Mouse (Mus musculus) erythroid progenitor cell, adult 5-6 weeks (primary cell): ENCODE results near the gene Nmrk2. TPM values are rescaled to one million over a fixed set of nuclear protein-coding genes. Genes with fewer than 3 reads are reported as not detected.
"Not testable (repeated sequence)": the region's sequence is repeated elsewhere in the genome, so short reads cannot be mapped to it uniquely, and the experiment has no call there.

ENCODE experiments used
- ATAC-seq: replicated peaks from 2 replicates; pipeline ENCODE4 v1.8.0; 2016; ENCODE audit warnings: moderate number of reproducible peaks, mild to moderate bottlenecking, moderate TSS enrichment, inconsistent platforms; ENCODE audit not compliant: poor library complexity, low FRiP score, severe bottlenecking
- total RNA-seq, 2 experiments: library from RNA; stranded (forward) in 1 of 2; stranded (reverse) in 1 of 2; fragments of 150-400 nt in 1 of 2; fragments of 186-747, 209-891 nt in 1 of 2; gene quantifications; 2 replicates each; pipeline versions ENCODE4 v1.2.3 to v1.2.4; 2015 to 2017; ENCODE audit warnings: low replicate concordance in 2 of 2

Nmrk2 gene
- total RNA-seq, 2 experiments from 2014 or later = not detected

- no peak for ATAC-seq
Observed at GRCm38 (mm10) chr10:81190236-81190911, 11.5 kb downstream of the Nmrk2 start.

- no peak for ATAC-seq
Observed at GRCm38 (mm10) chr10:81189821-81190220, 12.0 kb downstream of the Nmrk2 start.

GRCm38 (mm10) chr10:81187161-81187560 lies 14.7 kb downstream of the Nmrk2 start:
- ATAC-seq = no peak

GRCm38 (mm10) chr10:81184765-81185164 lies 17.1 kb downstream of the Nmrk2 start:
- no peak for ATAC-seq

GRCm38 (mm10) chr10:81183805-81184204 lies 18.0 kb downstream of the Nmrk2 start, which contains the start of gene 4930442H23Rik:
4930442H23Rik (minus strand) TSS chr10:81183849.
- ATAC-seq = no peak

- peak; percentile 93 for ATAC-seq
Observed at GRCm38 (mm10) chr10:81182336-81183333, 19.2 kb downstream of the Nmrk2 start, which contains the start of gene Dapk3. Dapk3 (plus strand) TSS chr10:81183005.

GRCm38 (mm10) chr10:81181860-81182259 lies 20.0 kb downstream of the Nmrk2 start:
- not testable (repeated sequence) for ATAC-seq

GRCm38 (mm10) chr10:81180946-81181345 lies 20.9 kb downstream of the Nmrk2 start:
- no peak for ATAC-seq

- no peak for ATAC-seq
Observed at GRCm38 (mm10) chr10:81179451-81180342, 22.2 kb downstream of the Nmrk2 start.

GRCm38 (mm10) chr10:81178927-81179326 lies 22.9 kb downstream of the Nmrk2 start:
- ATAC-seq = no peak

- ATAC-seq = no peak
Observed at GRCm38 (mm10) chr10:81177958-81178712, 23.7 kb downstream of the Nmrk2 start.

GRCm38 (mm10) chr10:81177491-81177925 lies 24.3 kb downstream of the Nmrk2 start:
- no peak for ATAC-seq

- ATAC-seq = peak; percentile 78
Observed at GRCm38 (mm10) chr10:81176466-81177271, 25.2 kb downstream of the Nmrk2 start, which contains the start of gene Eef2. Eef2 (plus strand) TSS chr10:81176631.

- ATAC-seq = no peak
Observed at GRCm38 (mm10) chr10:81175936-81176465, 25.9 kb downstream of the Nmrk2 start.

- not testable (repeated sequence) for ATAC-seq
Observed at GRCm38 (mm10) chr10:81175345-81175701, 26.5 kb downstream of the Nmrk2 start.

- ATAC-seq = peak; percentile 66
Observed at GRCm38 (mm10) chr10:81174617-81175344, 27.1 kb downstream of the Nmrk2 start.

GRCm38 (mm10) chr10:81173132-81173531 lies 28.7 kb downstream of the Nmrk2 start:
- peak; percentile 45 for ATAC-seq
